Mouse (Mus musculus) stomach, embryonic 14.5 days (tissue): ENCODE data around the gene Crtc3. TPM values are rescaled to one million over a fixed set of nuclear protein-coding genes. Genes with fewer than 3 reads are reported as not detected.
A peak's percentile ranks its signal among the peaks of the same experiment; 100 is the strongest.

Source experiments
- ATAC-seq: fragments of 200-750 bp; cut with Nextera tagmentation; 2 replicates; pipeline ENCODE4 v1.8.0; 2017; ENCODE audit warnings: low read depth, moderate TSS enrichment; ENCODE audit not compliant: insufficient number of reproducible peaks, insufficient read depth, low FRiP score
- H3K27ac ChIP-seq: fragments of 300-500 bp; sonication (generic); 2 replicates; pipeline ENCODE4 v1.5.1; 2014; ENCODE audit warnings: mild to moderate bottlenecking, low read length, moderate library complexity, mixed read lengths
- H3K27me3 ChIP-seq: fragments of 300-500 bp; sonication (generic); 2 replicates; pipeline ENCODE4 v1.6.1; 2014; ENCODE audit warnings: low read length, control low read depth, mixed read lengths; ENCODE audit not compliant: control insufficient read depth, insufficient read depth
- H3K36me3 ChIP-seq: fragments of 300-500 bp; sonication (generic); 2 replicates; pipeline ENCODE4 v1.6.1; 2014; ENCODE audit warnings: mild to moderate bottlenecking, control low read depth, low read length, moderate library complexity, mixed read lengths; ENCODE audit not compliant: control insufficient read depth, insufficient read depth
- H3K4me1 ChIP-seq: fragments of 300-500 bp; sonication (generic); 2 replicates; pipeline ENCODE4 v1.6.1; 2014; ENCODE audit warnings: low read length, control low read depth, mixed read lengths; ENCODE audit not compliant: control insufficient read depth, insufficient read depth
- H3K4me2 ChIP-seq: fragments of 300-500 bp; sonication (generic); replicated peaks from 2 replicates; pipeline ENCODE4 v1.6.1; 2014; ENCODE audit warnings: low read depth, low read length, control low read depth
- H3K4me3 ChIP-seq: fragments of 300-500 bp; sonication (generic); 2 replicates; pipeline ENCODE4 v1.5.1; 2014; ENCODE audit warnings: low read depth, low read length, control low read depth
- H3K9ac ChIP-seq: fragments of 300-500 bp; sonication (generic); replicated peaks from 2 replicates; pipeline ENCODE4 v1.6.1; 2014; ENCODE audit warnings: low read depth, mild to moderate bottlenecking, control low read depth, low read length, moderate library complexity, mixed read lengths
- H3K9me3 ChIP-seq: fragments of 300-500 bp; sonication (generic); 2 replicates; pipeline ENCODE4 v1.6.1; 2016; ENCODE audit warnings: low read depth, low read length, control low read depth; ENCODE audit not compliant: control insufficient read depth
- WGBS: fragments of 180-500 bp; shearing (Covaris S2); extraction: QIAGEN DNeasy Blood & Tissue Kit; methylation state at CpG from one replicate; pipeline ENCODE4 v1.1.7; 2014; 5-methylcytosine and 5-hydroxymethylcytosine counted together
- polyA plus RNA-seq: library from polyadenylated mRNA; unstranded; fragments of >200 nt; fragmentation: Nextera tagmentation; extraction: Ambion mirVana; gene quantifications from 2 replicates; pipeline ENCODE4 v1.2.1, GENCODE M21; 2014

Crtc3 gene
- polyA plus RNA-seq = 27.6 and 29.3 TPM in 2 replicates

DNA sequence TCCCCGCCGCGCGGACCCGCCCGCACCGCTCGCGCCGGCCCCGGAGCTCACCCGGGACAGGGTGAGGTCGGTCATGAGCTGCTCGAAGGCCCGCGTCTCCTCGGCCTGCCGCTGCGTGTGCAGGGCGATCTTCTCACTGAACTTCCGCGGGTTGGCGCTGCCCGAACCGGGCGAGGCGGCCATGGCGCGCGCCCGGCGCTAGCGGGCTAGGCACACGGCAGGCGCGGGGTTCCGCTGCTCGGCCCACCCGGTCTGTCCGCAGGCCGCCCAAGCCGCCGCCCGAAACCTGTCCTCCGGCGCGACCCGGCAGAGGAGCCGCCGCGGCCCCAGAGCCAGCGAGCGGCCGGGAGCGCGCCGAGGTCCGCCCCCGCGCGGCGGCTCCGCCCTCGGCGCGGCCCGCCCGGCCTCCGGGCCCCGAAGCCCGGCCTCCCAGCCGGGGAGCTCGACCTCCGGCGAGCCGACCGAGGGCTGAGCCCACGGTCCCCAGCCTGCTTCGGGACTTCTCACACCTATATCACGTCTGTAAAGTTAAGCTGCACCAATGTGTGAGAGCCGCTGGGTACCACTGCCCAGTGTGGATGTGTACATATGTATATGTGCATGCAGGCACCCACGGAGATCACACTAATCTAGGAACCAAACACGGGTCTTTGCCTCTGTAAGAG lies at the start of gene Crtc3:
Crtc3 (minus strand) TSS at position 322 of the 665 bp plus-strand sequence.
- Histone ChIP-seq H3K9ac (peak within 1 kb of the TSS; percentile 95), H3K36me3 (no peaks in the 10 kb centered on the region), H3K9me3 (no peaks in the 10 kb centered on the region), H3K4me1 (peaks cover 10% of the 10 kb centered on the region; the same call in 1 of the 2 replicates), H3K4me2 (peak within 1 kb of the TSS; percentile 66), H3K27me3 (no peaks in the 10 kb centered on the region), H3K27ac (peak within 1 kb of the TSS; percentile 93), H3K4me3 (peak within 1 kb of the TSS; percentile 77)
- under 1% methylated on average over 82 of the region's 83 CpGs for WGBS
- peak; percentile 86 for ATAC-seq

DNA sequence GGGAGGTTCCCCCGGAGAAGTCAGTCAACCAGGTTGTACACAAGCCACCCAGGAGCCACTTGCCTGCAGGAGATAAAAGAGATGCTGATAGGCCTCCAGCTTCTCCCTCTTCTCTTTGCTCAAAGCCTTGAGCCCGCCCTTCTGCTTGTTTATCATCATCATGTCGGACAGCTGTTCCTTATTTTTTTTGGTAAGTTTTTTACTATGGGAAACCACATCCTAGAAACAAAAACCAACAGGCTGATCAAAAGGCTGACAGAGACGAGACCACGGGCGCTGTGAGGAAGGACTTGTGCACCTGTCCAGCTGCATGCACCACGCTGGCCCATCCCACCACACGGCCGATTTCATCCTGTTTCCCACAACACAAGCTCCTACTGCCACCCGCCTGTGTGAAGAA lies 47.5 kb upstream of the Crtc3 start:
- H3K4me1 ChIP-seq = no peaks in the 10 kb centered on the region
- H3K27me3 ChIP-seq = no peaks in the 10 kb centered on the region
- H3K4me2 ChIP-seq = no peak overlapping the region
- ATAC-seq = no peak
- H3K4me3 ChIP-seq = no peak overlapping the region
- WGBS = 84% methylated on average over 10 of the region's 10 CpGs
- peaks cover 65% of the 10 kb centered on the region for H3K36me3 ChIP-seq
- no peaks in the 10 kb centered on the region for H3K9me3 ChIP-seq
- no peak overlapping the region for H3K27ac ChIP-seq
- no peak overlapping the region for H3K9ac ChIP-seq

- Histone ChIP-seq H3K4me3 (no peak overlapping the region), H3K4me1 (no peaks in the 10 kb centered on the region), H3K4me2 (no peak overlapping the region), H3K9ac (no peak overlapping the region), H3K9me3 (no peaks in the 10 kb centered on the region), H3K27me3 (no peaks in the 10 kb centered on the region), H3K36me3 (peaks cover 54% of the 10 kb centered on the region), H3K27ac (no peak overlapping the region)
- no peak for ATAC-seq
- 83% methylated on average over 11 of the region's 11 CpGs for WGBS
These were observed 44.3 kb upstream of the Crtc3 start for GRCm38 (mm10) chr7:80732986-80733385.

DNA sequence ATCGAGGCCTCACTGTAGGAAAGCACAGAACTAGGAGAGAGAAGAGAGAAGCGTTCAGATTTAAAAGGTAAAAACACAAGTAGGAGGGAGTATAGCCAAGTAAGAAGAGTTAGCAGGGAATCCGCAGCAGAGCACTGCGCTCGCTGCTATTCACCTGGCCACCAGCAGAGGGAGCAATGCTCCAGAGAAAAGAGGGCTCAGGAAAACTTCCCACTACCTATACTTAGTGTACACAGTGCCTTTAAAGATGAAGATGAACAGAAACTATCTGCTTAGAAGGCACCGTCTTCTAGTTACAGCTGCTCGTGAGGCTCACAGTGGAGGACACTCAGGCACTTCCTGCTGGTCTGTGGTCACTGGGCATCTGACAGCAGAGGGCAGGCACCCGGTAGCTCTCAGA lies 41.0 kb upstream of the Crtc3 start:
- WGBS = 23% methylated on average over 8 of the region's 8 CpGs
- no peak overlapping the region for H3K4me3 ChIP-seq

GRCm38 (mm10) chr7:80721041-80721440 lies 32.4 kb upstream of the Crtc3 start:
- ATAC-seq = no peak
- Histone ChIP-seq H3K4me1 (no peaks in the 10 kb centered on the region), H3K9ac (no peak overlapping the region), H3K4me3 (no peak overlapping the region), H3K4me2 (no peak overlapping the region), H3K27ac (no peak overlapping the region), H3K27me3 (no peaks in the 10 kb centered on the region), H3K9me3 (no peaks in the 10 kb centered on the region), H3K36me3 (peaks cover 45% of the 10 kb centered on the region)
- 61% methylated on average over 9 of the region's 9 CpGs for WGBS

More for the DNA sequence above, 41.0 kb upstream of the Crtc3 start:
- Histone ChIP-seq H3K36me3 (peaks cover 58% of the 10 kb centered on the region), H3K4me2 (no peak overlapping the region), H3K27me3 (no peaks in the 10 kb centered on the region), H3K9ac (no peak overlapping the region), H3K27ac (no peak overlapping the region), H3K4me1 (no peaks in the 10 kb centered on the region), H3K9me3 (no peaks in the 10 kb centered on the region)
- peak; percentile 46; the same call in 1 of the 2 replicates for ATAC-seq

GRCm38 (mm10) chr7:80719582-80719981 lies 30.9 kb upstream of the Crtc3 start:
- no peak overlapping the region for H3K4me3 ChIP-seq
- 93% methylated on average over 7 of the region's 7 CpGs for WGBS
- H3K9ac ChIP-seq = no peak overlapping the region
- H3K27me3 ChIP-seq = no peaks in the 10 kb centered on the region
- peaks cover 37% of the 10 kb centered on the region for H3K36me3 ChIP-seq
- no peak overlapping the region for H3K4me2 ChIP-seq
- H3K27ac ChIP-seq = no peak overlapping the region
- no peaks in the 10 kb centered on the region for H3K9me3 ChIP-seq
- no peak for ATAC-seq
- no peaks in the 10 kb centered on the region for H3K4me1 ChIP-seq

GRCm38 (mm10) chr7:80719038-80719437 lies 30.4 kb upstream of the Crtc3 start:
- peaks cover 39% of the 10 kb centered on the region for H3K36me3 ChIP-seq
- no peak overlapping the region for H3K4me3 ChIP-seq
- H3K9me3 ChIP-seq = no peaks in the 10 kb centered on the region
- no peaks in the 10 kb centered on the region for H3K27me3 ChIP-seq
- 83% methylated on average over 2 of the region's 2 CpGs for WGBS
- no peaks in the 10 kb centered on the region for H3K4me1 ChIP-seq
- no peak overlapping the region for H3K4me2 ChIP-seq
- ATAC-seq = no peak
- no peak overlapping the region for H3K27ac ChIP-seq
- H3K9ac ChIP-seq = no peak overlapping the region

DNA sequence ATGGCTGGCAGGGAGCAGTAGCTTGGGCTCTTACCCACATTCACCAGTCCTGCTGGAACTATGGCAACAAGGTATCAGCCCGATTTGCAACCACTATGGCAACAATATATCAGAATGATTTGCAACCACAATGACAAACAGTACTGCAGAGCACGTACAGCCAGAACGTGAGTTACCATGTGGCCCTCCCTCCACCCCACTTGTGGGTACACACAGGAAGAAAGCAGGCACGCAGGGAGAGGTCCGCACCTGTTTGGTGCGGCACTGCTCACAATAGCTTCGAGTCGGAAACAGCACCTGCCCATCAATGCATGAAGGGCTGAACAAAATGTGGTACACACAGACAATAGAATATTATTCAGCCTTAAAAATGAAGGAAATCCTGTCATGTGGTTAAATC lies 29.8 kb upstream of the Crtc3 start:
- ATAC-seq = no peak
- WGBS = 80% methylated on average over 8 of the region's 8 CpGs
- Histone ChIP-seq H3K4me3 (no peak overlapping the region), H3K36me3 (peaks cover 37% of the 10 kb centered on the region), H3K9ac (no peak overlapping the region), H3K9me3 (no peaks in the 10 kb centered on the region), H3K27ac (no peak overlapping the region), H3K4me2 (no peak overlapping the region), H3K4me1 (no peaks in the 10 kb centered on the region), H3K27me3 (no peaks in the 10 kb centered on the region)

DNA sequence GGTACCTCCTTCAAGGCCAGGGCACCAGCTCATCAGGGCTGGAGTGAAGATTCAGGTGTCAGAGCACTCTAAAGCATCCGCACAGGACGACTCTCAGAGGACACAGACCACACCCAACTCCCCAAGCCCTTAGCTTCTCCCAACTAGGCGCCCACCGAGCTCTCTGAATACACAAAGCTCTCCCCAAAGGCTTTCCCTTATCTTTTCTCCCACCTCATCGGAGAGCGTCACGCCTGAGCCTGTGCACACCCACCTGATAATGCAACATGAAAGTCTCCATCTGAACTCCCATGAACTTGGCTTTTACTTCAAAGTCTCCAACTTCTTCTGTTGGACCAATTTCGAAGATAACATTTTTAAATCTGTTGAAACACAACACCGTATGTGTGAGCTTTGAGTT lies 28.1 kb upstream of the Crtc3 start:
- H3K9ac ChIP-seq = no peak overlapping the region
- H3K9me3 ChIP-seq = no peaks in the 10 kb centered on the region
- no peaks in the 10 kb centered on the region for H3K27me3 ChIP-seq
- WGBS = 72% methylated on average over 9 of the region's 9 CpGs
- peaks cover 28% of the 10 kb centered on the region for H3K36me3 ChIP-seq
- H3K4me3 ChIP-seq = no peak overlapping the region
- no peak overlapping the region for H3K4me2 ChIP-seq
- H3K27ac ChIP-seq = no peak overlapping the region
- no peaks in the 10 kb centered on the region for H3K4me1 ChIP-seq
- ATAC-seq = no peak
